Mouse (Mus musculus) stomach, embryonic 16.5 days (tissue): ENCODE results near the gene Urm1. TPM values are rescaled to one million over a fixed set of nuclear protein-coding genes. Genes with fewer than 3 reads are reported as not detected.
A peak's percentile ranks its signal among the peaks of the same experiment; 100 is the strongest.

Experiments used
- ATAC-seq: fragments of 200-750 bp; cut with Nextera tagmentation; 2 replicates; pipeline ENCODE4 v1.8.0; 2017; ENCODE audit warnings: moderate number of reproducible peaks, moderate TSS enrichment; ENCODE audit not compliant: insufficient read depth, low FRiP score
- H3K27ac ChIP-seq: fragments of 300-500 bp; sonication (generic); 2 replicates; pipeline ENCODE4 v1.5.1; 2014; ENCODE audit warnings: low read length
- H3K27me3 ChIP-seq: fragments of 300-500 bp; sonication (generic); 2 replicates; pipeline ENCODE4 v1.6.1; 2014; ENCODE audit warnings: low read length, control low read depth, mixed read lengths; ENCODE audit not compliant: control insufficient read depth, insufficient read depth
- H3K36me3 ChIP-seq: fragments of 300-500 bp; sonication (generic); 2 replicates; pipeline ENCODE4 v1.6.1; 2014; ENCODE audit warnings: low read length; ENCODE audit not compliant: control insufficient read depth, insufficient read depth
- H3K4me1 ChIP-seq: fragments of 300-500 bp; sonication (generic); 2 replicates; pipeline ENCODE4 v1.6.1; 2014; ENCODE audit warnings: low read length, control low read depth, mixed read lengths; ENCODE audit not compliant: control insufficient read depth, insufficient read depth
- H3K4me2 ChIP-seq: fragments of 300-500 bp; sonication (generic); 2 replicates; pipeline ENCODE4 v1.6.1; 2014; ENCODE audit warnings: low read depth, low read length, mixed read lengths
- H3K4me3 ChIP-seq: fragments of 300-500 bp; sonication (generic); replicated peaks from 2 replicates; pipeline ENCODE4 v1.5.1; 2014; ENCODE audit warnings: mild to moderate bottlenecking, low read length
- H3K9ac ChIP-seq: fragments of 300-500 bp; sonication (generic); 2 replicates; pipeline ENCODE4 v1.6.1; 2014; ENCODE audit warnings: low read length
- H3K9me3 ChIP-seq: fragments of 300-500 bp; sonication (generic); replicated peaks from 2 replicates; pipeline ENCODE4 v1.6.1; 2016; ENCODE audit warnings: low read length, control low read depth; ENCODE audit not compliant: control insufficient read depth
- WGBS: fragments of 180-500 bp; shearing (Covaris S2); extraction: QIAGEN DNeasy Blood & Tissue Kit; methylation state at CpG from one replicate; pipeline ENCODE4 v1.1.7; 2014; 5-methylcytosine and 5-hydroxymethylcytosine counted together
- polyA plus RNA-seq: library from polyadenylated mRNA; unstranded; fragments of >200 nt; fragmentation: Nextera tagmentation; extraction: Ambion mirVana; gene quantifications from 2 replicates; pipeline ENCODE4 v1.2.1, GENCODE M21; 2015

Gene Urm1
- polyA plus RNA-seq, 1 experiment from 2014 or later: 22.0 TPM

GRCm38 (mm10) chr2:29856451-29857260 is 36.8 kb downstream of the Urm1 start:
- ATAC-seq: no peak
- Histone ChIP-seq H3K9me3 (no peaks in the 10 kb centered on the region), H3K4me1 (no peaks in the 10 kb centered on the region), H3K9ac (no peak overlapping the region), H3K36me3 (no peaks in the 10 kb centered on the region), H3K27me3 (no peaks in the 10 kb centered on the region), H3K27ac (no peak overlapping the region), H3K4me3 (no peak overlapping the region), H3K4me2 (no peak overlapping the region)
- 26% methylated on average over 19 of the region's 19 CpGs for WGBS

GRCm38 (mm10) chr2:29857341-29857740 is 37.5 kb downstream of the Urm1 start:
- H3K4me2 ChIP-seq: no peak overlapping the region
- no peaks in the 10 kb centered on the region for H3K27me3 ChIP-seq
- H3K27ac ChIP-seq: no peak overlapping the region
- ATAC-seq: no peak
- H3K9ac ChIP-seq: no peak overlapping the region
- no peaks in the 10 kb centered on the region for H3K4me1 ChIP-seq
- H3K4me3 ChIP-seq: no peak overlapping the region
- WGBS: 37% methylated on average over 2 of the region's 2 CpGs
- H3K9me3 ChIP-seq: no peaks in the 10 kb centered on the region
- no peaks in the 10 kb centered on the region for H3K36me3 ChIP-seq

- no peaks in the 10 kb centered on the region for H3K9me3 ChIP-seq
- no peak overlapping the region for H3K4me2 ChIP-seq
- H3K4me3 ChIP-seq: no peak overlapping the region
- H3K36me3 ChIP-seq: no peaks in the 10 kb centered on the region
- WGBS: 71% methylated on average over 5 of the region's 5 CpGs
- no peaks in the 10 kb centered on the region for H3K27me3 ChIP-seq
- no peaks in the 10 kb centered on the region for H3K4me1 ChIP-seq
- no peak overlapping the region; the same call in 1 of the 2 replicates for H3K9ac ChIP-seq
- no peak for ATAC-seq
- no peak overlapping the region for H3K27ac ChIP-seq
These were observed 38.1 kb downstream of the Urm1 start for GRCm38 (mm10) chr2:29857967-29858366.

GRCm38 (mm10) chr2:29858748-29859473 is 39.0 kb downstream of the Urm1 start:
- 6% methylated on average over 5 of the region's 5 CpGs for WGBS
- no peak; the same call in 1 of the 2 replicates for ATAC-seq
- Histone ChIP-seq H3K9me3 (no peaks in the 10 kb centered on the region), H3K4me1 (no peaks in the 10 kb centered on the region), H3K36me3 (no peaks in the 10 kb centered on the region), H3K27me3 (no peaks in the 10 kb centered on the region), H3K4me3 (no peak overlapping the region), H3K9ac (no peak overlapping the region), H3K4me2 (no peak overlapping the region), H3K27ac (no peak overlapping the region)

- ATAC-seq: no peak
- Histone ChIP-seq H3K9me3 (no peaks in the 10 kb centered on the region), H3K9ac (no peak overlapping the region), H3K4me2 (no peak overlapping the region), H3K4me1 (peaks cover 6% of the 10 kb centered on the region; the same call in 1 of the 2 replicates), H3K27ac (no peak overlapping the region), H3K4me3 (no peak overlapping the region), H3K36me3 (no peaks in the 10 kb centered on the region), H3K27me3 (no peaks in the 10 kb centered on the region)
- 71% methylated on average over 4 of the region's 4 CpGs for WGBS
These were observed 45.2 kb downstream of the Urm1 start for GRCm38 (mm10) chr2:29865125-29865524.

GRCm38 (mm10) chr2:29868949-29869645 is 49.2 kb downstream of the Urm1 start, which contains the start of gene Cercam:
Cercam (plus strand) TSS chr2:29869164.
- H3K9ac ChIP-seq: peak within 1 kb of the TSS; percentile 82
- no peaks in the 10 kb centered on the region for H3K36me3 ChIP-seq
- peak within 1 kb of the TSS; percentile 94 for H3K4me2 ChIP-seq
- H3K9me3 ChIP-seq: no peaks in the 10 kb centered on the region
- ATAC-seq: peak; percentile 92
- WGBS: under 1% methylated on average over 39 of the region's 44 CpGs
- H3K4me1 ChIP-seq: peaks cover 6% of the 10 kb centered on the region; the same call in 1 of the 2 replicates
- H3K27ac ChIP-seq: peak within 1 kb of the TSS; percentile 82
- H3K4me3 ChIP-seq: peak within 1 kb of the TSS; percentile 69
- no peaks in the 10 kb centered on the region for H3K27me3 ChIP-seq

GRCm38 (mm10) chr2:29869646-29870451 is 50.0 kb downstream of the Urm1 start:
- Histone ChIP-seq H3K4me3 (peak overlapping the region; percentile 69), H3K4me1 (peaks cover 6% of the 10 kb centered on the region; the same call in 1 of the 2 replicates), H3K36me3 (no peaks in the 10 kb centered on the region), H3K9me3 (no peaks in the 10 kb centered on the region), H3K9ac (peak overlapping the region; percentile 82), H3K4me2 (peak overlapping the region; percentile 94), H3K27me3 (no peaks in the 10 kb centered on the region), H3K27ac (peak overlapping the region; percentile 74)
- WGBS: 4% methylated on average over 17 of the region's 17 CpGs
- peak; percentile 71 for ATAC-seq

- no peak overlapping the region for H3K27ac ChIP-seq
- no peaks in the 10 kb centered on the region for H3K9me3 ChIP-seq
- no peaks in the 10 kb centered on the region for H3K36me3 ChIP-seq
- no peaks in the 10 kb centered on the region for H3K27me3 ChIP-seq
- no peak for ATAC-seq
- H3K4me2 ChIP-seq: no peak overlapping the region
- peaks cover 6% of the 10 kb centered on the region; the same call in 1 of the 2 replicates for H3K4me1 ChIP-seq
- no peak overlapping the region for H3K4me3 ChIP-seq
- H3K9ac ChIP-seq: no peak overlapping the region
- WGBS: 95% methylated on average over 10 of the region's 10 CpGs
These were observed 52.9 kb downstream of the Urm1 start for GRCm38 (mm10) chr2:29872581-29873295.
